Mouse (Mus musculus) MEL (cell line): ENCODE measurements at regions not wholly inside any gene's neighbourhood (a gene's known extent, or its start where the extent isn't known, plus 50 kb on each side); places are given as distances from the start of the nearest gene placed in this dataset.

Source experiments
- DNase-seq: peaks from one replicate; pipeline ENCODE4 v3.0.0; 2011; ENCODE audit warnings: low read depth, low spot score
- H3K27ac ChIP-seq: 2 replicates; pipeline ENCODE4 v1.5.1; 2012; ENCODE audit warnings: low read depth, mild to moderate bottlenecking, control low read depth, low read length, moderate library complexity; ENCODE audit not compliant: control insufficient read depth
- H3K27me3 ChIP-seq, 2 experiments: fragments of 150-350 bp in 1 of 2; sonication (generic) in 1 of 2; 2 replicates each; pipeline ENCODE4 v1.6.1; 2012; ENCODE audit warnings: low read length in 2 of 2, mild to moderate bottlenecking in 2 of 2, improper control_type of control experiment in 1 of 2, moderate library complexity in 1 of 2; ENCODE audit not compliant: insufficient read depth in 2 of 2, control insufficient read depth in 1 of 2
- H3K36me3 ChIP-seq, 2 experiments: 2 replicates each; pipeline ENCODE4 v1.6.1; 2012 to 2014; ENCODE audit warnings: low read length in 2 of 2, improper control_type of control experiment in 1 of 2, inconsistent platforms in 1 of 2, mild to moderate bottlenecking in 1 of 2; ENCODE audit not compliant: insufficient read depth in 2 of 2, control insufficient read depth in 1 of 2
- H3K4me1 ChIP-seq, 2 experiments: fragments of 150-350 bp in 1 of 2; sonication (generic) in 1 of 2; 2 replicates each; pipeline ENCODE4 v1.6.1; 2012; ENCODE audit warnings: low read length in 2 of 2, improper control_type of control experiment in 1 of 2, mild to moderate bottlenecking in 1 of 2; ENCODE audit not compliant: insufficient read depth in 2 of 2, control insufficient read depth in 1 of 2
- H3K4me3 ChIP-seq, 2 experiments: fragments of 150-350 bp in 1 of 2; sonication (generic) in 1 of 2; 2 replicates each; pipeline ENCODE4 v1.5.1; 2012; ENCODE audit warnings: low read depth in 2 of 2, low read length in 2 of 2, mild to moderate bottlenecking in 2 of 2, moderate library complexity in 2 of 2, control low read depth in 1 of 2, improper control_type of control experiment in 1 of 2; ENCODE audit not compliant: control insufficient read depth in 1 of 2, insufficient read depth in 1 of 2
- H3K79me2 ChIP-seq: 2 replicates; pipeline ENCODE4 v1.6.1; 2012; ENCODE audit warnings: mild to moderate bottlenecking, low read length, moderate library complexity; ENCODE audit not compliant: control insufficient read depth, poor library complexity, insufficient read depth
- H3K9ac ChIP-seq: 2 replicates; pipeline ENCODE4 v1.6.1; 2012; ENCODE audit warnings: low read depth, mild to moderate bottlenecking, control low read depth, low read length, moderate library complexity; ENCODE audit not compliant: control insufficient read depth, poor library complexity, severe bottlenecking
- H3K9me3 ChIP-seq: fragments of 150-350 bp; sonication (generic); replicated peaks from 2 replicates; pipeline ENCODE4 v1.6.1; 2012; ENCODE audit warnings: mild to moderate bottlenecking, low read length, improper control_type of control experiment, moderate library complexity; ENCODE audit not compliant: insufficient read depth
- CHD1 ChIP-seq: IDR thresholded peaks from 2 replicates; pipeline ENCODE4 v1.6.1; 2012; ENCODE audit warnings: low read depth, mild to moderate bottlenecking, inconsistent platforms, low read length, improper control_type of control experiment
- CHD2 ChIP-seq: IDR thresholded peaks from 2 replicates; pipeline ENCODE4 v1.6.1; 2011; ENCODE audit warnings: low read length, improper control_type of control experiment
- GABPA ChIP-seq: IDR thresholded peaks from 2 replicates; pipeline ENCODE4 v1.6.1; 2012; ENCODE audit warnings: low read depth, mild to moderate bottlenecking, inconsistent platforms, low read length, improper control_type of control experiment, moderate library complexity
- KAT2A ChIP-seq: conservative IDR thresholded peaks from 2 replicates; pipeline ENCODE4 v1.6.1; 2012; ENCODE audit warnings: low read depth, low read length, improper control_type of control experiment, inconsistent platforms
- MAFK ChIP-seq: IDR thresholded peaks from 2 replicates; pipeline ENCODE4 v1.6.1; 2011; ENCODE audit warnings: low read depth, mild to moderate bottlenecking, low read length, improper control_type of control experiment, borderline replicate concordance
- MAX ChIP-seq: IDR thresholded peaks from 2 replicates; pipeline ENCODE4 v1.6.1; 2011; ENCODE audit warnings: low read length, improper control_type of control experiment
- MAZ ChIP-seq: IDR thresholded peaks from 2 replicates; pipeline ENCODE4 v1.6.1; 2012; ENCODE audit warnings: low read depth, mild to moderate bottlenecking, inconsistent platforms, low read length, improper control_type of control experiment
- MEF2A ChIP-seq: IDR thresholded peaks from 2 replicates; pipeline ENCODE4 v1.6.1; 2014; ENCODE audit warnings: low read depth, mild to moderate bottlenecking, inconsistent platforms, low read length, improper control_type of control experiment; ENCODE audit not compliant: poor library complexity, insufficient replicate concordance, severe bottlenecking; ENCODE audit errors: extremely low read depth
- MXI1 ChIP-seq: IDR thresholded peaks from 2 replicates; pipeline ENCODE4 v1.6.1; 2011; ENCODE audit warnings: mild to moderate bottlenecking, low read depth, low read length, improper control_type of control experiment
- MYC ChIP-seq: IDR thresholded peaks from 2 replicates; pipeline ENCODE4 v1.6.1; 2011; ENCODE audit warnings: low read depth, mild to moderate bottlenecking, low read length, improper control_type of control experiment, moderate library complexity
- POLR2A ChIP-seq, 2 experiments: IDR thresholded peaks; 2 replicates each; pipeline ENCODE4 v1.6.1; 2011 to 2012; ENCODE audit warnings: low read length in 2 of 2, mild to moderate bottlenecking in 2 of 2, control low read depth in 1 of 2, improper control_type of control experiment in 1 of 2, low read depth in 1 of 2, moderate library complexity in 1 of 2; ENCODE audit not compliant: control insufficient read depth in 1 of 2, insufficient read depth in 1 of 2, poor library complexity in 1 of 2
- RAD21 ChIP-seq: IDR thresholded peaks from 2 replicates; pipeline ENCODE4 v1.6.1; 2011; ENCODE audit warnings: mild to moderate bottlenecking, low read depth, low read length, improper control_type of control experiment
- SMC3 ChIP-seq: IDR thresholded peaks from 2 replicates; pipeline ENCODE4 v1.6.1; 2011; ENCODE audit warnings: low read depth, low read length, improper control_type of control experiment
- TBP ChIP-seq: IDR thresholded peaks from 2 replicates; pipeline ENCODE4 v1.8.0; 2011; ENCODE audit warnings: low read depth, low read length, improper control_type of control experiment
- TCF12 ChIP-seq: IDR thresholded peaks from 2 replicates; pipeline ENCODE4 v1.6.1; 2014; ENCODE audit warnings: low read depth, mild to moderate bottlenecking, inconsistent platforms, low read length, improper control_type of control experiment, moderate library complexity
- ZC3H11A ChIP-seq: IDR thresholded peaks from 2 replicates; pipeline ENCODE4 v1.6.1; 2012; ENCODE audit warnings: low read depth, mild to moderate bottlenecking, inconsistent platforms, low read length, improper control_type of control experiment
- ZNF384 ChIP-seq: IDR thresholded peaks from 2 replicates; pipeline ENCODE4 v1.6.1; 2012; ENCODE audit warnings: low read depth, mild to moderate bottlenecking, inconsistent platforms, low read length, improper control_type of control experiment

DNA sequence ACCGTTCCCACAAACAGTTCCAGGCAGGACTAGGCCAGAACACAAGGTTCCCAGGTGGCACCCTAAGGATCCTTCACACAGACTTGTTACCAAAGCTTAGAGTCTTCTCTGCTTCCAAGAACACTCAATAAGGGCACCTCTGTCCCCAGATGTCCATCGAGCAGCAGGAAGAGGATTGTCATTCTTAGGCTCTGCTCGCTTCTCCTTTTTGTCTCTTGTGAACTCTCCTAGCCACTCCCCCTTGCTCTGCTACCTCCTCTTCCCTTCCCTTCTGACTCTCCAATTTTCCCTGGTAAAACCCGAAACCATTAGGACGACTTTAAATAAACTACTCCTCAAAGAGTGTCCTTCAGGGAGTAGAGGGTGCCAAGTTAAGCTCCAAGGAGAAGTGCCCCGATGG lies 124.4 kb upstream of the Pja1 start:
- H3K9me3 ChIP-seq, result no peaks in the 10 kb centered on the region
- no peaks in the 10 kb centered on the region for H3K79me2 ChIP-seq
- H3K4me3 ChIP-seq, result no peak overlapping the region; a peak in 1 of 4 replicates
- peaks cover 0 to 14% of the 10 kb centered on the region in 2 experiments; a peak in 2 of 4 replicates for H3K36me3 ChIP-seq
- H3K4me1 ChIP-seq, result peaks cover 0 to 16% of the 10 kb centered on the region in 2 experiments; a peak in 3 of 4 replicates
- no peak overlapping the region for H3K9ac ChIP-seq
- TF ChIP-seq RAD21 (no peak), MXI1 (no peak), MAFK (no peak), ZNF384 (no peak), CHD1 (no peak), TCF12 (no peak), KAT2A (no peak), MEF2A (no peak), ZC3H11A (no peak), SMC3 (no peak), POLR2A (IDR thresholded peaks at IDR 0.05; ENCODE audit: control insufficient read depth in 1 of 2, insufficient read depth in 1 of 2, low read depth in 1 of 2, low read length in 2 of 2, poor library complexity in 1 of 2) (no peak), MAX (no peak), TBP (no peak), MYC (no peak), GABPA (no peak), MAZ (no peak)
- no peaks in the 10 kb centered on the region; a peak in 1 of 4 replicates for H3K27me3 ChIP-seq
- no peak overlapping the region for H3K27ac ChIP-seq
- DNase-seq, result peak; percentile 26

DNA sequence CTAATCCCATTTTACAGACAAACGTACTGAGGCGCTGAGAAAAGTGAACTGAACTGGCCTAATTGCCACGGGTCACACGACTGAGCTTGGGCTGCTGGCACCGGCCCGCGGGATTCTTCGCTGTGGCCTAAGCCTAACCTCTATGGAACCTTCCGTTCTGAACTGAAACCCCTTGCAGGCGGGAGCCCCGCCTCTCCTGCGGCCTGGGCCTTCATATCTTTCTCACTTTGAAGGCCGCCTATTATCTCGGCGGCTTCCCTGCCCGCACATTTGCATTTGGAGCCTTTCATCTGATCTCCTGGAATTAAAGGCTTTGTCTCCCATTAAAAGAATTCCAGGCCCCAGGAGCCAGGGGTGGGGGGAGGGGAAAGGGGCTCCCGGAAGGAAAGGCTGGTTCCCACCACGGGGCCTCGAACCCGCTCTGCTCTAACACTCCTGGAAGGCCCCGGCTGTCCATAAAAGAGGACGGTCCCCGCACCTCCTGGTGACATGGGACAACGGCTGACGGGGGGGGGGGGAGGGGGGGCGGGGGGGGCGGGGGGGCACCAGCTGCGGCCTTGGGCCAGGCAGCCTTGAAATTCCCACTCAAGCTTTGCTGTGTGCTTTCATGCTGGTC lies 122.9 kb upstream of the Pja1 start:
- no peak overlapping the region for H3K27ac ChIP-seq
- TF ChIP-seq ZC3H11A (no peak), CHD2 (no peak), MAFK (no peak), GABPA (no peak), CHD1 (no peak)
- peaks cover 0 to 14% of the 10 kb centered on the region in 2 experiments; a peak in 2 of 4 replicates for H3K36me3 ChIP-seq
- no peaks in the 10 kb centered on the region for H3K27me3 ChIP-seq
- no peaks in the 10 kb centered on the region for H3K9me3 ChIP-seq
- no peaks in the 10 kb centered on the region for H3K79me2 ChIP-seq
- H3K4me1 ChIP-seq, result peaks cover 0 to 16% of the 10 kb centered on the region in 2 experiments; a peak in 3 of 4 replicates
- peak; percentile 44 for DNase-seq
- H3K4me3 ChIP-seq, result peak overlapping the region; percentile 12 to 47; a peak in 3 of 4 replicates
- peak overlapping the region; percentile 56 for H3K9ac ChIP-seq
